Mouse (Mus musculus) limb, embryonic 14.5 days (tissue): ENCODE results near the gene Usp11. TPM values are rescaled to one million over a fixed set of nuclear protein-coding genes. Genes with fewer than 3 reads are reported as not detected.
"Not testable (repeated sequence)": the region's sequence is repeated elsewhere in the genome, so short reads cannot be mapped to it uniquely, and the experiment has no call there.

Experiments used
- ATAC-seq: fragments of 200-750 bp; cut with Nextera tagmentation; 2 replicates; pipeline ENCODE4 v1.8.0; 2017; ENCODE audit warnings: low read depth, moderate number of reproducible peaks, moderate TSS enrichment; ENCODE audit not compliant: low FRiP score
- DNase-seq: peaks from one replicate; pipeline ENCODE4 v3.0.0-alpha.2; 2015; ENCODE audit warnings: low spot score
- H3K27ac ChIP-seq: fragments of 300-500 bp; sonication (generic); replicated peaks from 2 replicates; pipeline ENCODE4 v1.5.1; 2014; ENCODE audit warnings: low read depth, mild to moderate bottlenecking, low read length, moderate library complexity, mixed read lengths
- H3K27me3 ChIP-seq: fragments of 300-500 bp; sonication (generic); 2 replicates; pipeline ENCODE4 v1.6.1; 2014; ENCODE audit warnings: low read length, mixed read lengths; ENCODE audit not compliant: control insufficient read depth, insufficient read depth
- H3K36me3 ChIP-seq: fragments of 300-500 bp; sonication (generic); 2 replicates; pipeline ENCODE4 v1.6.1; 2014; ENCODE audit warnings: mild to moderate bottlenecking, low read length, moderate library complexity, mixed read lengths; ENCODE audit not compliant: control insufficient read depth, insufficient read depth
- H3K4me1 ChIP-seq: fragments of 300-500 bp; sonication (generic); 2 replicates; pipeline ENCODE4 v1.6.1; 2014; ENCODE audit warnings: antibody characterized with exemption, low read length, mixed read lengths; ENCODE audit not compliant: control insufficient read depth, insufficient read depth
- H3K4me2 ChIP-seq: fragments of 300-500 bp; sonication (generic); replicated peaks from 2 replicates; pipeline ENCODE4 v1.6.1; 2014; ENCODE audit warnings: low read depth, mild to moderate bottlenecking, low read length, moderate library complexity; ENCODE audit not compliant: severe bottlenecking
- H3K4me3 ChIP-seq: fragments of 300-500 bp; sonication (generic); replicated peaks from 2 replicates; pipeline ENCODE4 v1.5.1; 2014; ENCODE audit warnings: low read length
- H3K9ac ChIP-seq: fragments of 300-500 bp; sonication (generic); 2 replicates; pipeline ENCODE4 v1.6.1; 2014; ENCODE audit warnings: mild to moderate bottlenecking, low read depth, low read length, moderate library complexity; ENCODE audit not compliant: severe bottlenecking
- H3K9me3 ChIP-seq: fragments of 300-500 bp; sonication (generic); 2 replicates; pipeline ENCODE4 v1.6.1; 2016; ENCODE audit warnings: low read length; ENCODE audit not compliant: control insufficient read depth
- POLR2A ChIP-seq: fragments of 200-500 bp; IDR thresholded peaks from 2 replicates; pipeline ENCODE4 v1.8.0; 2012; ENCODE audit warnings: inconsistent platforms, mild to moderate bottlenecking, moderate library complexity, borderline replicate concordance; ENCODE audit not compliant: insufficient read depth, insufficient read length; ENCODE audit errors: extremely low read depth
- WGBS: fragments of 180-500 bp; shearing (Covaris S2); extraction: QIAGEN DNeasy Blood & Tissue Kit; methylation state at CpG from one replicate; pipeline ENCODE4 v1.1.7; 2014; 5-methylcytosine and 5-hydroxymethylcytosine counted together
- polyA plus RNA-seq, 2 experiments: library from polyadenylated mRNA; depleted of rRNA in 1 of 2; stranded (reverse) in 1 of 2; unstranded in 1 of 2; fragments of >200 nt; fragmentation: Nextera tagmentation in 1 of 2; extraction: Ambion mirVana in 1 of 2; gene quantifications; 2 replicates each; pipeline versions ENCODE4 v1.2.1 to v1.2.3; 2012 to 2014

The Usp11 gene
- polyA plus RNA-seq, 2 experiments: 43.5 to 78.3 TPM

- Histone ChIP-seq H3K36me3 (no peaks in the 10 kb centered on the region), H3K27ac (no peak overlapping the region), H3K9ac (no peak overlapping the region), H3K27me3 (no peaks in the 10 kb centered on the region), H3K4me1 (no peaks in the 10 kb centered on the region), H3K9me3 (no peaks in the 10 kb centered on the region), H3K4me3 (no peak overlapping the region), H3K4me2 (no peak overlapping the region)
- TF ChIP-seq POLR2A: no peak
- WGBS: 73% methylated on average over 5 of the region's 5 CpGs
- ATAC-seq (no peak), DNase-seq (no peak)
Measured at GRCm38 (mm10) chrX:20728681-20729080, 25.0 kb downstream of the Usp11 start.

GRCm38 (mm10) chrX:20730048-20730447 is 26.3 kb downstream of the Usp11 start:
- not testable (repeated sequence) for H3K36me3 ChIP-seq, H3K9me3 ChIP-seq, H3K4me3 ChIP-seq, ATAC-seq, H3K4me2 ChIP-seq, H3K4me1 ChIP-seq, DNase-seq, H3K9ac ChIP-seq, H3K27me3 ChIP-seq, H3K27ac ChIP-seq
- WGBS: 52% methylated on average over 10 of the region's 10 CpGs

- DNase-seq: no peak
- Histone ChIP-seq H3K36me3 (no peaks in the 10 kb centered on the region), H3K9ac (no peak overlapping the region), H3K9me3 (no peaks in the 10 kb centered on the region), H3K4me3 (no peak overlapping the region), H3K27ac (no peak overlapping the region), H3K4me1 (no peaks in the 10 kb centered on the region), H3K4me2 (no peak overlapping the region), H3K27me3 (no peaks in the 10 kb centered on the region)
- WGBS: 78% methylated on average over 4 of the region's 4 CpGs
- no peak for TF ChIP-seq POLR2A
- no peak for ATAC-seq
Measured at GRCm38 (mm10) chrX:20736479-20736878, 32.8 kb downstream of the Usp11 start.

- Histone ChIP-seq H3K4me2 (no peak overlapping the region), H3K9ac (no peak overlapping the region), H3K4me3 (no peak overlapping the region), H3K27me3 (no peaks in the 10 kb centered on the region), H3K4me1 (no peaks in the 10 kb centered on the region), H3K9me3 (no peaks in the 10 kb centered on the region), H3K27ac (no peak overlapping the region), H3K36me3 (no peaks in the 10 kb centered on the region)
- 83% methylated on average over 2 of the region's 2 CpGs for WGBS
- DNase-seq (no peak), ATAC-seq (no peak)
- no peak for TF ChIP-seq POLR2A
Measured at GRCm38 (mm10) chrX:20748829-20749228, 45.1 kb downstream of the Usp11 start.

- Histone ChIP-seq H3K4me3 (no peak overlapping the region), H3K36me3 (no peaks in the 10 kb centered on the region), H3K9me3 (no peaks in the 10 kb centered on the region), H3K4me1 (no peaks in the 10 kb centered on the region), H3K9ac (no peak overlapping the region), H3K4me2 (no peak overlapping the region), H3K27me3 (no peaks in the 10 kb centered on the region), H3K27ac (no peak overlapping the region)
- ATAC-seq (no peak), DNase-seq (no peak)
- no peak for TF ChIP-seq POLR2A
- WGBS: 87% methylated on average over 4 of the region's 4 CpGs
Measured at GRCm38 (mm10) chrX:20761201-20761600, 57.5 kb downstream of the Usp11 start.

Other genes with a start within 250 kb of the Usp11 start
- 0.20 TPM in 1 of 2 replicates, not detected in the other for gene Rgn, start 154.1 kb upstream of the Usp11 start, polyA plus RNA-seq (2012; rRNA removed)
- gene Rgn, start 154.1 kb upstream of the Usp11 start, polyA plus RNA-seq (2014; fragmentation: Nextera tagmentation; extraction: Ambion mirVana): 0.26 and 0.36 TPM in 2 replicates
- gene Rbm10, start 86.4 kb upstream of the Usp11 start, polyA plus RNA-seq (2012; rRNA removed): 73.6 and 86.5 TPM in 2 replicates
- gene Rbm10, start 86.4 kb upstream of the Usp11 start, polyA plus RNA-seq (2014; fragmentation: Nextera tagmentation; extraction: Ambion mirVana): 51.7 and 56.8 TPM in 2 replicates
- gene Ndufb11, start 86.3 kb upstream of the Usp11 start, polyA plus RNA-seq (2012; rRNA removed): 133 and 173 TPM in 2 replicates
- gene Ndufb11, start 86.3 kb upstream of the Usp11 start, polyA plus RNA-seq (2014; fragmentation: Nextera tagmentation; extraction: Ambion mirVana): 249 and 262 TPM in 2 replicates
- gene Uba1, start 45.6 kb upstream of the Usp11 start, polyA plus RNA-seq (2012; rRNA removed): 246 and 331 TPM in 2 replicates
- gene Uba1, start 45.6 kb upstream of the Usp11 start, polyA plus RNA-seq (2014; fragmentation: Nextera tagmentation; extraction: Ambion mirVana): 181 and 183 TPM in 2 replicates
- gene Cdk16, start 16.0 kb upstream of the Usp11 start, polyA plus RNA-seq (2012; rRNA removed): 256 and 298 TPM in 2 replicates
- 102 and 109 TPM in 2 replicates for gene Cdk16, start 16.0 kb upstream of the Usp11 start, polyA plus RNA-seq (2014; fragmentation: Nextera tagmentation; extraction: Ambion mirVana)
- gene Araf, start 93.9 kb downstream of the Usp11 start, polyA plus RNA-seq (2012; rRNA removed): 196 and 236 TPM in 2 replicates
- gene Araf, start 93.9 kb downstream of the Usp11 start, polyA plus RNA-seq (2014; fragmentation: Nextera tagmentation; extraction: Ambion mirVana): 87.1 and 97.1 TPM in 2 replicates
- gene Timp1, start 166.3 kb downstream of the Usp11 start, polyA plus RNA-seq (2012; rRNA removed): 37.2 and 40.5 TPM in 2 replicates
- gene Timp1, start 166.3 kb downstream of the Usp11 start, polyA plus RNA-seq (2014; fragmentation: Nextera tagmentation; extraction: Ambion mirVana): 38.1 and 39.1 TPM in 2 replicates
- gene Syn1, start 217.1 kb downstream of the Usp11 start, polyA plus RNA-seq (2012; rRNA removed): 0.52 and 0.64 TPM in 2 replicates
- gene Syn1, start 217.1 kb downstream of the Usp11 start, polyA plus RNA-seq (2014; fragmentation: Nextera tagmentation; extraction: Ambion mirVana): 0.22 and 0.23 TPM in 2 replicates
- 20.1 and 24.7 TPM in 2 replicates for gene Cfp, start 227.6 kb downstream of the Usp11 start, polyA plus RNA-seq (2012; rRNA removed)
- 6.6 and 7.2 TPM in 2 replicates for gene Cfp, start 227.6 kb downstream of the Usp11 start, polyA plus RNA-seq (2014; fragmentation: Nextera tagmentation; extraction: Ambion mirVana)
- 23.7 and 31.3 TPM in 2 replicates for gene Elk1, start 246.7 kb downstream of the Usp11 start, polyA plus RNA-seq (2012; rRNA removed)
- gene Elk1, start 246.7 kb downstream of the Usp11 start, polyA plus RNA-seq (2014; fragmentation: Nextera tagmentation; extraction: Ambion mirVana): 8.1 and 8.7 TPM in 2 replicates